Mouse (Mus musculus) ES-Bruce4 (cell line): ENCODE measurements around the gene Ddx50. TPM values are rescaled to one million over a fixed set of nuclear protein-coding genes. Genes with fewer than 3 reads are reported as not detected.

Experiments used
- H3K27ac ChIP-seq: 2 replicates; pipeline ENCODE4 v1.5.1; 2012; ENCODE audit warnings: low read length, inconsistent platforms; ENCODE audit not compliant: insufficient read depth
- H3K27me3 ChIP-seq: 2 replicates; pipeline ENCODE4 v1.6.1; 2012; ENCODE audit warnings: mild to moderate bottlenecking, low read length, inconsistent platforms; ENCODE audit not compliant: control insufficient read depth, poor library complexity, insufficient read depth, severe bottlenecking
- H3K36me3 ChIP-seq: 2 replicates; pipeline ENCODE4 v1.6.1; 2012; ENCODE audit warnings: inconsistent platforms, mild to moderate bottlenecking, low read length, moderate library complexity; ENCODE audit not compliant: control insufficient read depth, poor library complexity, insufficient read depth, severe bottlenecking
- H3K4me1 ChIP-seq: one replicate; pipeline ENCODE4 v1.8.1; 2011; ENCODE audit warnings: low read length; ENCODE audit not compliant: control insufficient read depth, insufficient read depth
- H3K4me3 ChIP-seq: 2 replicates; pipeline ENCODE4 v1.5.1; 2011; ENCODE audit warnings: low read depth, mild to moderate bottlenecking, low read length
- H3K9ac ChIP-seq: 2 replicates; pipeline ENCODE4 v1.6.1; 2012; ENCODE audit warnings: low read depth, mild to moderate bottlenecking, inconsistent platforms; ENCODE audit not compliant: poor library complexity, severe bottlenecking
- H3K9me3 ChIP-seq: replicated peaks from 2 replicates; pipeline ENCODE4 v1.6.1; 2012; ENCODE audit warnings: mild to moderate bottlenecking, low read length, inconsistent platforms; ENCODE audit not compliant: control insufficient read depth, poor library complexity, insufficient read depth, severe bottlenecking
- CTCF ChIP-seq: IDR thresholded peaks from one replicate; pipeline ENCODE4 v1.8.1; 2011; ENCODE audit warnings: low read depth, low read length
- EP300 ChIP-seq: IDR thresholded peaks from 2 replicates; pipeline ENCODE4 v1.6.1; 2011; ENCODE audit warnings: low read depth, low read length; ENCODE audit not compliant: insufficient read depth
- POLR2A ChIP-seq: IDR thresholded peaks from one replicate; pipeline ENCODE4 v1.8.1; 2011; ENCODE audit warnings: low read length; ENCODE audit not compliant: insufficient read depth
- polyA plus RNA-seq: library from polyadenylated mRNA; stranded (reverse); fragments of >200 nt; gene quantifications from 2 replicates; pipeline ENCODE4 v1.2.4, GENCODE M21; 2011; ENCODE audit warnings: low read depth; ENCODE audit not compliant: missing spikeins, insufficient read depth, insufficient read length

Gene Ddx50
- polyA plus RNA-seq, 1 experiment = 115 TPM

GRCm38 (mm10) chr10:62664963-62665590 lies 14.1 kb upstream of the Ddx50 start:
- Histone ChIP-seq H3K4me3 (peak overlapping the region; percentile 20), H3K27me3 (no peaks in the 10 kb centered on the region), H3K27ac (no peak overlapping the region), H3K9ac (peak overlapping the region; percentile 42), H3K4me1 (no peaks in the 10 kb centered on the region), H3K9me3 (no peaks in the 10 kb centered on the region), H3K36me3 (no peaks in the 10 kb centered on the region)
- no peak for TF ChIP-seq POLR2A
- TF ChIP-seq CTCF = no peak
- TF ChIP-seq EP300 = no peak

- Histone ChIP-seq H3K36me3 (no peaks in the 10 kb centered on the region), H3K9me3 (no peaks in the 10 kb centered on the region), H3K27ac (no peak overlapping the region), H3K9ac (peak overlapping the region; percentile 42; the same call in 1 of the 2 replicates), H3K4me1 (no peaks in the 10 kb centered on the region), H3K4me3 (no peak overlapping the region), H3K27me3 (no peaks in the 10 kb centered on the region)
- no peak for TF ChIP-seq POLR2A
- TF ChIP-seq CTCF = no peak
- TF ChIP-seq EP300 = no peak
Measured at GRCm38 (mm10) chr10:62664171-62664570, 13.2 kb upstream of the Ddx50 start.

GRCm38 (mm10) chr10:62656711-62657110 lies 5.7 kb upstream of the Ddx50 start:
- no peak for TF ChIP-seq EP300
- no peak for TF ChIP-seq POLR2A
- TF ChIP-seq CTCF = no peak
- Histone ChIP-seq H3K9ac (no peak overlapping the region), H3K4me1 (no peaks in the 10 kb centered on the region), H3K27ac (no peak overlapping the region), H3K4me3 (no peak overlapping the region), H3K27me3 (no peaks in the 10 kb centered on the region), H3K9me3 (no peaks in the 10 kb centered on the region), H3K36me3 (no peaks in the 10 kb centered on the region)

GRCm38 (mm10) chr10:62651961-62652360 lies 943 bp upstream of the Ddx50 start:
- H3K9ac ChIP-seq = peak overlapping the region; percentile 69
- H3K9me3 ChIP-seq = no peaks in the 10 kb centered on the region
- no peaks in the 10 kb centered on the region for H3K27me3 ChIP-seq
- H3K27ac ChIP-seq = peak overlapping the region; percentile 19; the same call in 1 of the 2 replicates
- no peaks in the 10 kb centered on the region for H3K4me1 ChIP-seq
- no peaks in the 10 kb centered on the region; the same call in 1 of the 2 replicates for H3K36me3 ChIP-seq
- no peak for TF ChIP-seq CTCF
- no peak for TF ChIP-seq POLR2A
- no peak for TF ChIP-seq EP300
- H3K4me3 ChIP-seq = peak overlapping the region; percentile 75

- peaks cover 9% of the 10 kb centered on the region for H3K36me3 ChIP-seq
- peak overlapping the region; percentile 69 for H3K9ac ChIP-seq
- H3K4me1 ChIP-seq = no peaks in the 10 kb centered on the region
- H3K27me3 ChIP-seq = no peaks in the 10 kb centered on the region
- no peak overlapping the region for H3K27ac ChIP-seq
- peak overlapping the region; percentile 68 for H3K4me3 ChIP-seq
- TF ChIP-seq CTCF (no peak), EP300 (no peak), POLR2A (no peak)
- H3K9me3 ChIP-seq = no peaks in the 10 kb centered on the region
Measured at GRCm38 (mm10) chr10:62650358-62650782, 648 bp downstream of the Ddx50 start.

- no peak for TF ChIP-seq EP300
- no peak for TF ChIP-seq POLR2A
- H3K9ac ChIP-seq = no peak overlapping the region
- peaks cover 4% of the 10 kb centered on the region; the same call in 1 of the 2 replicates for H3K9me3 ChIP-seq
- H3K27ac ChIP-seq = no peak overlapping the region
- H3K36me3 ChIP-seq = peaks cover under 1% of the 10 kb centered on the region; the same call in 1 of the 2 replicates
- H3K4me1 ChIP-seq = peaks cover 2% of the 10 kb centered on the region
- H3K4me3 ChIP-seq = no peak overlapping the region
- no peaks in the 10 kb centered on the region for H3K27me3 ChIP-seq
Measured at GRCm38 (mm10) chr10:62604161-62604560, 46.9 kb downstream of the Ddx50 start.
